Mouse (Mus musculus): ENCODE measurements around the gene Nubp2. TPM values are rescaled to one million over a fixed set of nuclear protein-coding genes. Genes with fewer than 3 reads are reported as not detected.

Nubp2 gene
- total RNA-seq, 2 experiments from 2014 or later = 10.5 to 11.3 TPM

DNA sequence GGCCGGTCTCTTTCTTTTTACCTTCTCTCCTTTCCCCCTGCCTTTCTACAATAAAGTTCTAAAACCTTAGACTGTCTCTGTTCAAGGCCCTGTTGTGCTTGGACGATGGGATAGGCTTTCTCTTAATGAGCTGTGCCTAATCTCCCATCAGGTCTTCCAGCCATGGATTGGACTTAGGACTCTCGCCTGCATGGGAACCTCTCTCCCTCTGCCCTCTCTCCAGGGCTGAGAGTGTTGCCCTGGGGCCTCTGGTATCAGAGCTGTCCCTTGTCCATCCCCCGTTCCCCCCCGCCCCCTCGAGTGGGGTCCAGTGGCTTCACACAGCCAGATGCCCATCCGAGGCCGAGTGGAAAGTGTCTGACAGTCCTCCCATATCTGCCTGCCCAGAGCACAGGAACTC, 11.2 kb downstream of the Nubp2 start:
- DNase-seq = no peak
- intact Hi-C loops (cut with DNase I) = no loop called here
- no peak for TF ChIP-seq CTCF (IDR thresholded peaks at IDR 0.05)
- Histone ChIP-seq H3K27ac (no peak overlapping the region), H3K4me3 (no peak overlapping the region)

DNA sequence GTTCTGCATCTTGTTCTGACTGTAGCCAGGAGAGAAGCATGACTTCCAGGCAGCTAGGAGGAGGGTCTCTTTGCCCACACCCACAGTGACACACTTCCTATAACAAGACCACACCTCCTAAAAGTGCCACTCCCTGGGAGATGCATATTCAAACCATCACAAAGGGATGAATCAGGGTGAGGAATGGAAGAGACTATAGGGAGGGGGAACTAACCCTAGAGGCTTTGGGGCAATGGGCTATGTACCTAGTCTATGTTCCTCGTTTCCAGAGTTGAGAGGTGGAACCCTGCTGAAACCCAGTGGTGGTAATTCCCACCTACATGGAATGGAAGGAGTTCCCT, 11.8 kb downstream of the Nubp2 start:
- intact Hi-C loops (cut with DNase I) = no loop called here
- no peak for TF ChIP-seq CTCF (IDR thresholded peaks at IDR 0.05)
- DNase-seq = no peak
- Histone ChIP-seq H3K4me3 (no peak overlapping the region), H3K27ac (no peak overlapping the region)

DNA sequence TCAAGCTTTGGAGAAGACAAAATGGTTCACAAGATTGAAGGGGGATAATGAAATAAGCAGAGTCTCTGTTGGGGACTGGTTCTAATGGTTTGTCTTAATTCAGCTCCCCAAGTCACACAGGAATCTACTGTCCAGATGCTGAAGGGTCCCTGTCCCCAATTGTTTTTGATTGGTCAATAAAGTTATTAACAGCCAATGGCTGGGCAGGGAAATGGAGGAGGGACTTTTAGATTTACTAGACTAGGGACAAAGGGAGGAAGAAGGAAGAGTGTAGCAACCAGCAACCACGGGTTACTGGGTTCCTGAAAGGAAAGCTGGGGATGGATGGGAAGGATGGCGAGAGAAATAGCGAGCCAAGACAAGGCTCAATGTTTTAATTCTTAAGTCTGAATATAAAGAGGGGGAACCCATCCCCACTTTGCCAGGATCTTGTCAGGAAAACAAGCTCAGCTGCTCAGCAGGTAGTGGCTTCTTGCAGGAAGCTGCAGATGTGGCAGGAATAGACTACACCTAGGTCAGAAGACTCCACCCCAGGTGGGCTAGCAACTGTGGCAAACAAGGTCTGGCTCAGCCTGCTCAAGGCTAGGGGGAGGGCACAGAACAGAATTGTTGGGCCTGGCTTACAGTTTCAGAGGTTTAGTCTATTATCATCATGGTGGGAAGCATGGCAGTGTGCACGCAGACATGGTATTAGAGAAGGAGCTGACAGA, 12.3 kb downstream of the Nubp2 start:
- TF ChIP-seq CTCF (IDR thresholded peaks at IDR 0.05) = no peak
- Histone ChIP-seq H3K4me3 (no peak overlapping the region), H3K27ac (no peak overlapping the region)
- DNase-seq = no peak
- intact Hi-C loops (cut with DNase I) = no loop called here

DNA sequence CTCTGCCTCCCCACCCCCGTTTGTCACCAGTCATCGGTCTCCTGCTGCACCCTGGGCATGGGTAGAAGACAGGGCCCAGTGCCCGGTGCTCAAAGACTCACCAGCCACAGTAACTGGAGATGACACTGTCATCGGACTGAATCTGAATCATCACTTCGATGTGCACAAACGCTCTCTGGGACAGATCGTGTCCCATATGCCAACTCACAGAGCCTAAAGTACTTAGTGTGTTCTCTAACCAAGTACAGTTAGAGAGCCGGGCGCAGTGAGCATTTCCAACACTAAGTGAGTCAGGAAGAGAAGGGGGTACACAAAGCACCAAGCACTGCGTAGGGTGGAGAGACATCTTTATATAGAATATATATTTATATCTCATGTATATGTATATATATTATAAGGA, 18.2 kb downstream of the Nubp2 start:
- no peak for TF ChIP-seq CTCF (IDR thresholded peaks at IDR 0.05)
- DNase-seq = peak; percentile 55
- H3K4me3 ChIP-seq = no peak overlapping the region
- intact Hi-C loops (cut with DNase I) = no loop called here
- H3K27ac ChIP-seq = peak overlapping the region; percentile 35; the same call in 1 of the 2 replicates

DNA sequence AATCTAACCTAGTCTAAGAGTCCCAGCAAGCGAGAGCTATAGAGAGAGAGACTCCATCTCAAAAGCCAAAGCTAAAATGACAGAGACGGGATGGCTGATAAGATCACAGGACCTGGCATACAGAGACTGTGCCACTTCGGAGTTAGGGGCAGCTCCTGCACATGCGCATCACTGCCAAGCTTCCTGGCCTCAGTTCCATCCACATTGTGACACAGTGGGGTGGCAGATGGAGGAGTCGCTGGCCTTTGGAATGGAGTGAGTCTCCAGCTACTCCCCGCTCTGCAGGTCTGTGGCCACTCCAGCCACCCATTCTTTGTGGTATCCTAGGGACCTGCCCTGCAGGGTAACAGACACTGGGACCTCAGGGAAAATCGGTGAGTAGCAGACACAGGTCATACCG, 20.4 kb downstream of the Nubp2 start, which contains the start of gene Igfals:
Igfals (plus strand) TSS at position 222 of the 400 bp plus-strand sequence.
- intact Hi-C loops (cut with DNase I) = no loop called here
- DNase-seq = peak; percentile 9
- H3K4me3 ChIP-seq = no peak within 1 kb of the TSS

DNA sequence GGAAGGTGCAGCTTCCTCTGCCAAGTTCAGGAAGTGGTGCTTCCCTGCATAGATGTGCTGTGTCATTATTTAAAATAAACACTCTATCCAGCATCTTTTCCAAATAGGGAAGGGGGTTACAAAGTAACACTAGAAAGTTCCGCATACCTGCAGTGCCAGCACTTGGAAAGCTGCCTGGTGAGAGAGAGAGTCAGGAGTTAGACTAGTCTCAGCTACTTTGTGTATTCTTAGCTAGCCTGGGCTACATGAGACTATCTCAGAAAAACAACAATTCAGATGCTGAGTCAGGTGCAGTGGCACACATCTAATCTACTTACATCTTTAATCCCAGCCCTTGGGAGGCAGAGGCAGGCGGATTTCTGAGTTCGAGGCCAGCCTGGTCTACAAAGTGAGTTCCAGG, 24.4 kb downstream of the Nubp2 start:
- TF ChIP-seq CTCF (IDR thresholded peaks at IDR 0.05) = no peak
- DNase-seq = no peak
- Histone ChIP-seq H3K4me3 (no peak overlapping the region), H3K27ac (no peak overlapping the region)
- intact Hi-C loops (cut with DNase I) = no loop called here

More for the DNA sequence above, 20.4 kb downstream of the Nubp2 start, which contains the start of gene Igfals:
- no peak within 1 kb of the TSS for H3K27ac ChIP-seq
- no peak for TF ChIP-seq CTCF (IDR thresholded peaks at IDR 0.05)

DNA sequence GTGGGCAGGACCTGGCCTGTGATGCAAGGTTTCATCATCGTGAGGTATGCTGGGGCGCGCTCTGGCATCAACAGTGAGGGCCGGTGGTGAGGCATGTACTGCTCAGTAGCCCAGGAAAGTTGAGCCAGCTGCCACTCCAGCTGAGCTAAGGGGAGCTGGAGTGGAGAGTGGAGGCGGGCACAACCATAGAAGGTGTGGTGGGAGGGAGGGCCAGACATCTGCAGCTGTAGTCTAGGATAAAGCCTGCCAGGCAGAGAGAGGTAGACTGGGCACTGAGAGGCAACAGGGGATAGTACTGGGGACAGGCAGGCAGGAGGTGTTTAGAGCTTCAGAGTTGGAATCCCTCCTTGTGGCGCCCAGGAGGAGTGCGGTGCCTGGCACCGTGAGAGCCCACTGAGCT, 26.1 kb downstream of the Nubp2 start:
- intact Hi-C loops (cut with DNase I) = no loop called here
- TF ChIP-seq CTCF (IDR thresholded peaks at IDR 0.05) = no peak
- Histone ChIP-seq H3K27ac (no peak overlapping the region), H3K4me3 (no peak overlapping the region)
- no peak for DNase-seq

DNA sequence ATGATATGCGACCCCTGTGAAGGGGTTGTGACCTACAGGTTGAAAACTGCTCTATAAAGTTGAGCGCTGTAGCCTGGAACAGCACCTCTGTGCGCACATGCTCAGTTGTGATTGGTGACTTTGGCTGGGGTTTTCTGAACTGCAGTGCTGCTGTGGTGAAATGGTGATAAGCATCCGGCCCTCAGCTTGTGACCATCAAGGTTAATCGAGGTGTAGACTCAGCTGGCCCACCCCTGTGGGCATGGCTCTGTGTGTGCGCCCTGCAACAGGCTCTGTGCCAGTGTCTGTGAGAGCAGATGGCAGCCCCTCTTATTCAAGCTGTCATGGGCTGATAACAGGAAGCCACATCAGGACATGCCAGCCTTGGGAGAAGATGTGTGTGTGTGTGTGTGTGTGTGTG, 27.2 kb downstream of the Nubp2 start:
- DNase-seq = no peak
- TF ChIP-seq CTCF (IDR thresholded peaks at IDR 0.05) = no peak
- H3K4me3 ChIP-seq = no peak overlapping the region

DNA sequence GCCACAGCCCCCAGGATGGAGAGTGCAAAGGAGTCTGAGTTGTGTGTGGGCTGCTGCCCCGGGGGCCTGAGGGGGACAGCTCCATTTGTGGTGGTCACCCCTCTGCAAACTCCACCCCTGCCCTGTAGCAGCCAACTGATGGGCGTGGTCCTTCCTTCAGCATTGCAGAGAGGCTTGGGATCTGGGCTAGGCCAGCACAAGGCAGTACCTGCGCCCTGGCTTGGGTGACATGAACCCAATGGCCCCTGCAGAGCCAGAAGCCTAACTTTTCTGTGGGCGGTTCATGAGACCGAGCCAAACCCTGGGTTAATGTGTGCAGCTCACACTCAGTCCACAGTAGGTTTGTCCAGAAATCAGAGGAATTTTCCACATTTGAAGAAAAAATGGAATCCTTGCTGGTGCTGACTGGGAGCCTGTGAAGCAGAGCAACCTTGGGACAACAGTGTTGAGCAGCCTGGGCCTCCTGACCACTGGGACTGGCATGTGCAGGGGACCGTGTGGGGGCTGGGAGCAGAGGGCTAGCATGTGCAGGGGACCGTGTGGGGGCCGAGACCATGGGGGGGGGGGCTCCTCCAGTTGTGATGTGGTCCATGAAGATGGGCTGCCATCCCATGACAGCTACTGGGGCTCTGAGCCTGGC, 28.2 kb downstream of the Nubp2 start:
- Histone ChIP-seq H3K4me3 (no peak overlapping the region), H3K27ac (no peak overlapping the region)
- no peak for TF ChIP-seq CTCF (IDR thresholded peaks at IDR 0.05)
- no peak for DNase-seq
- intact Hi-C loops (cut with DNase I) = no loop called here

More for the DNA sequence above, 27.2 kb downstream of the Nubp2 start:
- H3K27ac ChIP-seq = no peak overlapping the region
- intact Hi-C loops (cut with DNase I) = no loop called here

DNA sequence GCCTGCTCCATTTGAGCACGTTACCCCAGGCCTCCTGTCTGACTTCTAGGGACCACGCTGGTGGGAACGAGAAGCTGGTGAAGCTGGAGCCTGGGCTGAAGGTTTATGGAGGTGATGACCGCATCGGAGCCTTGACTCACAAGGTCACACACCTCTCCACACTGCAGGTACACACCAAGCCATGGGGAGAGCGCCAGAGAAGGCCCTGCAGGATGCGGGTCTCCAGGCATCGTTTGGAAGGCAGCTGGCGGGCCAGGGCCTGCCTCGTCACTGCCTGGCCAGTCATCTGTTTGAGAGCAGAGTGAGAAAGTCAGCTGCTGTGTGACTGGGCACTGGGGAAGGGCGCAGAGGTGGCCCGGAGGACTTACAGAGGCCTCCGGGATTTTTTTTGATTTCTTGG, 29.6 kb downstream of the Nubp2 start:
- intact Hi-C loops (cut with DNase I) = no loop called here
- TF ChIP-seq CTCF (IDR thresholded peaks at IDR 0.05) = no peak
- no peak overlapping the region for H3K27ac ChIP-seq
- no peak for DNase-seq
- H3K4me3 ChIP-seq = no peak overlapping the region

DNA sequence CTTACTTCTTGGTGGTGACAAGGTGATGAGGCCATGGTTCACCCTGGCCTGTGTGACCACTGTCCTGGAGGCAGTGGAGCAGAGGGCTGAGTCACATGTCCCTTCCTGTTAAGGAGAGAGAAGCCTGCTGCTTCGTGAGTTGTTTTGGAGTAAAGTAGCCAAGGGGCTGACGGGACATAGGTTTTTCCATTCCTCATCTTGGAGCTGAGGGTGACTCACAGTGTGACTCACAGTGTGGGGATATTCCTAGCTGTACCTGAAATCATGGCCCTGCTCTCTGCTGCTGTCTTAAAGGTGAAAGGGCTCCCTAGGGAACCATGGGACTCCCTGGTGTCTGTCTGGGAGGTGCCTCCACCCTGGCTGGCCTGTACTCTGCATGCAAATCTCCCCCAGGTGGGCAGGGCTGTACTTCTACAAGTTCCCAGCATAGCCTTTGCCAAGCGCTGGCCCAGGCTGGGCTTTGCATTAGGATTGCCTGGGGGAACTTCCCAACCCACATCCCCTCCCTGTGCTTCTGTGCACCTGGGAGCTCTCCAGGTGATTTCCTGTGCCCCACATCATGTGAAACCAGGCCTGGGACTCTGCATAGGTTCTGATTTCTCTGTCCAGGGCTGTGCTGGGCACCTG, 30.2 kb downstream of the Nubp2 start:
- no peak for TF ChIP-seq CTCF (IDR thresholded peaks at IDR 0.05)
- no peak for DNase-seq
- no peak overlapping the region for H3K27ac ChIP-seq
- intact Hi-C loops (cut with DNase I) = no loop called here
- no peak overlapping the region for H3K4me3 ChIP-seq

DNA sequence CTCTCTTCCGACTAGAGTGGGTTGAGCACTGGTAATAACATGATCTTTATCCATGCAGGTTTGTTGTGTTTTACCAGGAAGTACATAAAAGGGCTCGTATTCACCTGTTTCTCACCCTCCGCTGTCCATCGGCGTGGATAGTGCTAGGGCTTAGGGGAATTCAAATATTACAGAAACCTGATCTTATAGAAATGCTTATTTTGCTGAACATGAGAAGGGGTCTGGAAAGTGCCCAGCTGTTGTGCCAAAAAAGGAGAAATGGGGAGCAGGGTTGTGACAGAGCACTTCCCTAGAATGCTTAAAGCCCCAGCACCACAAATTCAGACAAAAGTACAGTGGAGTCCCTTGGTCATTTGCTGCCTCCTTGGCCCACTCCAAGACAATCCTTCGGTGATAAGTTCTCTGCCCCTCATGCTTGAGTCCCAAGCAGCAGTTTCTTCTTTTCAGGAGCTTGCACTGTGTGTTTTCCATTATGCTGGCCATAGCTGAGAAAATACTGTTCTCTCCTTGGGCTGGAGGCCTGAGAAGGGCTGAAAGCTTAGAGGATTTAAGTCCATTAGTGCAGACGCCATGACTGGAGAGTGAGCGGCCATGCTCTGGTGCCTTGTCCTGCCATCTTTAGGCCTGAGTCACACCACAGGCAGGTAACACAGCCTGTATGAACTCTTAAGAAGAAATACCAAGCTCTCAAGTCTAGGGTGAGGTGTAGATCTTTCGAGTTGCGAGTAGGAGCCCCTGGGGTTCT, 34.6 kb downstream of the Nubp2 start:
- peak overlapping the region; percentile 97 for H3K4me3 ChIP-seq
- peak overlapping the region; percentile 99 for H3K27ac ChIP-seq
- no peak for TF ChIP-seq CTCF (IDR thresholded peaks at IDR 0.05)
- intact Hi-C loops (cut with DNase I) = loop anchor here (5.0 kb wide), 1 partner anchor 36 kb away; the partner anchor contains the start of genes Nubp2 and Spsb3
- DNase-seq = no peak

DNA sequence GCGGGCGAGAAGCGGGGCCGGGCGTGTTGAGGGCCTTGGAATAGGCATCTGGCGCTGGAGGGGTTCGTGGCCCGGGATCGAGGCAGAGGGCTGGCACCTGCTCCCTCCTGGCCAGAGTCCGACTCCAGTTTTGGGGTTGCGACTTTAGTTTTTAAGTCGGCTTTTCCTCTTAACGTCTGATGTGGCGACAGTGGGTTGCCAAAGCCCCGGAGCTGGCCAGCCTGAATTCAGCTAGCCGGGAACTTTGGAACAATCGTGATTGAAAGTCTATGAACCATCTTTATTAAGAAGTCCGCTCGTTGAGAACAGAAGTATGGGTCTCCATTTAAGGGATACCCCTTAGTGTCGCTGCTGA, 35.4 kb downstream of the Nubp2 start:
- Histone ChIP-seq H3K4me3 (peak overlapping the region; percentile 97), H3K27ac (peak overlapping the region; percentile 99)
- intact Hi-C loops (cut with DNase I) = loop anchor here (5.0 kb wide), 1 partner anchor 37 kb away; the partner anchor contains the start of genes Nubp2 and Spsb3
- TF ChIP-seq CTCF (IDR thresholded peaks at IDR 0.05) = no peak
- no peak for DNase-seq

Measured in gastrocnemius, adult 2 months (tissue).